Mouse (Mus musculus) liver, postnatal 0 days (tissue): ENCODE measurements around the gene Zfp169. TPM values are rescaled to one million over a fixed set of nuclear protein-coding genes. Genes with fewer than 3 reads are reported as not detected.
"Not testable (repeated sequence)": the region's sequence is repeated elsewhere in the genome, so short reads cannot be mapped to it uniquely, and the experiment has no call there.

Experiments
- ATAC-seq: fragments of 200-750 bp; cut with Nextera tagmentation; 2 replicates; pipeline ENCODE4 v1.8.0; 2017; ENCODE audit warnings: mild to moderate bottlenecking, moderate library complexity
- DNase-seq: peaks from one replicate; pipeline ENCODE4 v3.0.0-alpha.2; 2016
- H3K27ac ChIP-seq: fragments of 300-500 bp; sonication (generic); 2 replicates; pipeline ENCODE4 v1.5.1; 2014; ENCODE audit warnings: antibody characterized with exemption, moderate library complexity, mild to moderate bottlenecking, low read depth
- H3K27me3 ChIP-seq: fragments of 300-500 bp; sonication (generic); 2 replicates; pipeline ENCODE4 v1.6.1; 2014; ENCODE audit warnings: low read length, control low read depth, mixed read lengths; ENCODE audit not compliant: insufficient read depth
- H3K36me3 ChIP-seq: fragments of 300-500 bp; sonication (generic); replicated peaks from 2 replicates; pipeline ENCODE4 v1.6.1; 2014; ENCODE audit warnings: mild to moderate bottlenecking, control low read depth, low read length, moderate library complexity, mixed read lengths; ENCODE audit not compliant: insufficient read depth
- H3K4me1 ChIP-seq: fragments of 300-500 bp; sonication (generic); 2 replicates; pipeline ENCODE4 v1.6.1; 2014; ENCODE audit warnings: antibody characterized with exemption, mild to moderate bottlenecking, control low read depth; ENCODE audit not compliant: insufficient read depth
- H3K4me2 ChIP-seq: fragments of 300-500 bp; sonication (generic); 2 replicates; pipeline ENCODE4 v1.6.1; 2014; ENCODE audit warnings: low read depth, mild to moderate bottlenecking, low read length, moderate library complexity, mixed read lengths
- H3K4me3 ChIP-seq: fragments of 300-500 bp; sonication (generic); 2 replicates; pipeline ENCODE4 v1.5.1; 2014; ENCODE audit warnings: low read depth, low read length
- H3K9ac ChIP-seq: fragments of 300-500 bp; sonication (generic); replicated peaks from 2 replicates; pipeline ENCODE4 v1.6.1; 2014; ENCODE audit warnings: mild to moderate bottlenecking, moderate library complexity
- H3K9me3 ChIP-seq: fragments of 300-500 bp; sonication (generic); 2 replicates; pipeline ENCODE4 v1.6.1; 2016; ENCODE audit warnings: mild to moderate bottlenecking, control low read depth, low read length, mixed read lengths
- CTCF ChIP-seq: sonication (generic); IDR thresholded peaks from 2 replicates; pipeline ENCODE4 v1.5.1; 2016; ENCODE audit warnings: antibody characterized with exemption, low read depth
- EP300 ChIP-seq: IDR thresholded peaks from 2 replicates; pipeline ENCODE4 v1.6.1; 2016; ENCODE audit warnings: antibody characterized with exemption, low read depth, mild to moderate bottlenecking
- WGBS: fragments of 180-500 bp; shearing (Covaris S2); extraction: QIAGEN DNeasy Blood & Tissue Kit; methylation state at CpG from one replicate; pipeline ENCODE4 v1.1.7; 2014; ENCODE audit not compliant: insufficient replicate concordance; 5-methylcytosine and 5-hydroxymethylcytosine counted together
- polyA plus RNA-seq: library from polyadenylated mRNA; unstranded; fragments of >200 nt; fragmentation: Nextera tagmentation; extraction: Ambion mirVana; gene quantifications from 2 replicates; pipeline ENCODE4 v1.2.1, GENCODE M21; 2015

Zfp169 gene
- polyA plus RNA-seq, 1 experiment from 2014 or later, result 0.56 TPM

- peak; percentile 95 for TF ChIP-seq CTCF
- no peak for TF ChIP-seq EP300
- ATAC-seq (peak; percentile 67), DNase-seq (peak; percentile 56)
- Histone ChIP-seq H3K27ac (no peak overlapping the region), H3K27me3 (no peaks in the 10 kb centered on the region), H3K4me3 (no peak overlapping the region), H3K36me3 (no peaks in the 10 kb centered on the region), H3K4me2 (no peak overlapping the region), H3K4me1 (no peaks in the 10 kb centered on the region), H3K9ac (no peak overlapping the region), H3K9me3 (no peaks in the 10 kb centered on the region)
- WGBS, result 53% methylated on average over 15 of the region's 15 CpGs
Measured at GRCm38 (mm10) chr13:48528123-48528871, 15.0 kb upstream of the Zfp169 start.

DNA sequence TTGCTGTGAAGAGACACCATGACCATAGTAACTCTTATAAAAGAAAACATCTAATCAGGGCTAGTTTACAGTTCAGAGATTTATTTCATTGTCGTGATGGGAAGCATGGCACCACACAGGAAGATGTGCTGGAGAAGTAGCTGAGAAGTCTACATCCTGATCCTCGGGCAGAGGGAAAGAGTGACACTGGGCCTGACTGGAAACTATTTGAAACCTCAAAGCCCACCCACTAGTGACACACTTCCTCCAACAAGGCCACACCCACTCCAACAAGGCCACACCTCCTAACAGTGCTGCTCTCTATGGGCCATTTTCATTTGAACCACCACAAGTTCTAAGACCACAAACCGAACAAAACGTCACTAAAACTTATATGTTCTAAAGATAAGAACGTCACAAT lies 12.5 kb upstream of the Zfp169 start:
- H3K36me3 ChIP-seq, result no peaks in the 10 kb centered on the region
- H3K9ac ChIP-seq, result no peak overlapping the region
- TF ChIP-seq EP300 (no peak), CTCF (no peak)
- no peaks in the 10 kb centered on the region for H3K4me1 ChIP-seq
- ATAC-seq (no peak), DNase-seq (no peak)
- H3K27me3 ChIP-seq, result no peaks in the 10 kb centered on the region
- 58% methylated on average over 5 of the region's 5 CpGs for WGBS
- no peaks in the 10 kb centered on the region for H3K9me3 ChIP-seq
- H3K27ac ChIP-seq, result no peak overlapping the region
- H3K4me2 ChIP-seq, result no peak overlapping the region
- H3K4me3 ChIP-seq, result no peak overlapping the region

DNA sequence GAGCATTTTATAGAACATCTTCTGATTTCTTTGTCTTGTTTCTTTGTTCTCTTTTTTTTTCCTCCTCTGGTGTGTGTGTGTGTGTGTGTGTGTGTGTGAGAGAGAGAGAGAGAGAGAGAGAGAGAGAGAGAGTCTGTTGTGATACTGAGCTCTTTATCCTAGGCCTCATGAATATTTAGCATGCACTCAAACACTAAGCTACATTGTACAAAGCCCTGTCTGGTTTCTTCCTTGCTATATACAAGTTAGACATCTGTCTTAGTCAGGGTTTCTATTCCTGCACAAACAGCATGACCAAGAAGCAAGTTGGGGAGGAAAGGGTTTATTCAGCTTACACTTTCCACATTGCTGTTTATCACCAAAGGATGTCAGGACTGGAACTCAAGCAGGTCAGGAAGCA lies 5.9 kb upstream of the Zfp169 start:
- not testable (repeated sequence) for DNase-seq, H3K4me2 ChIP-seq, H3K27me3 ChIP-seq, H3K4me1 ChIP-seq, ATAC-seq, H3K9ac ChIP-seq, H3K36me3 ChIP-seq, H3K4me3 ChIP-seq, H3K27ac ChIP-seq, H3K9me3 ChIP-seq

DNA sequence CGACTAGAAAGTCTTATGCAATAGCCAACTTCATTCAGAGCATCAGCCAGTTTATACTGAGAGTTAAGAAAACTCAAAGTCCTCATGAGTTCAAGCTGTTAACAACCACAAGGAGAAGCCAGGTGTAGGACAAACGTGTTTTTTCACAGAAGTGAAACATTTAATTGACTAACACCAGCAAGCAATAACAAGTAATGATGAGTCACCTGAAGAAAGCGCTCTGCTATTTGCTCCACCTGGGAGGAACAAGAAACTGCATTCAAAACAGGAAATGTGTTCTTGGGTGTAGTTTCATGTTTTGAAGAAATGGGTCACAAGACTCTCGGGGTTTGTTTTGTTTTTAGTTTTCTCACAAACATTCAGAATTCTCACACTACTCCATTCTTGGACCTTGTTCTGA lies 2.6 kb upstream of the Zfp169 start:
- Histone ChIP-seq H3K27me3 (no peaks in the 10 kb centered on the region), H3K4me3 (no peak overlapping the region), H3K9ac (no peak overlapping the region), H3K36me3 (no peaks in the 10 kb centered on the region), H3K4me1 (peaks cover 9% of the 10 kb centered on the region), H3K9me3 (no peaks in the 10 kb centered on the region), H3K4me2 (no peak overlapping the region), H3K27ac (no peak overlapping the region)
- 64% methylated on average over 4 of the region's 4 CpGs for WGBS
- no peak for DNase-seq
- ATAC-seq, result no peak
- TF ChIP-seq EP300 (no peak), CTCF (no peak)

- Histone ChIP-seq H3K27me3 (no peaks in the 10 kb centered on the region), H3K4me1 (peaks cover 9% of the 10 kb centered on the region), H3K9me3 (peaks cover 1% of the 10 kb centered on the region; the same call in 1 of the 2 replicates), H3K9ac (no peak overlapping the region), H3K4me2 (no peak overlapping the region), H3K27ac (no peak overlapping the region), H3K4me3 (no peak overlapping the region), H3K36me3 (peaks cover 14% of the 10 kb centered on the region)
- DNase-seq, result no peak
- 81% methylated on average over 9 of the region's 9 CpGs for WGBS
- TF ChIP-seq EP300 (no peak), CTCF (no peak)
- ATAC-seq, result no peak
Measured at GRCm38 (mm10) chr13:48508661-48509060, 4.6 kb downstream of the Zfp169 start.

GRCm38 (mm10) chr13:48502422-48502821 lies 10.8 kb downstream of the Zfp169 start:
- DNase-seq, result no peak
- H3K36me3 ChIP-seq, result peaks cover 32% of the 10 kb centered on the region

GRCm38 (mm10) chr13:48498676-48499075 lies 14.6 kb downstream of the Zfp169 start:
- WGBS, result 76% methylated on average over 4 of the region's 4 CpGs
- H3K4me2 ChIP-seq, result no peak overlapping the region
- no peak overlapping the region for H3K27ac ChIP-seq
- TF ChIP-seq EP300, result no peak
- TF ChIP-seq CTCF, result no peak
- H3K4me3 ChIP-seq, result no peak overlapping the region
- H3K9me3 ChIP-seq, result peaks cover 11% of the 10 kb centered on the region
- no peaks in the 10 kb centered on the region for H3K4me1 ChIP-seq
- no peak overlapping the region for H3K9ac ChIP-seq
- ATAC-seq, result no peak
- H3K36me3 ChIP-seq, result peaks cover 33% of the 10 kb centered on the region
- no peak for DNase-seq
- H3K27me3 ChIP-seq, result no peaks in the 10 kb centered on the region

More at GRCm38 (mm10) chr13:48502422-48502821, 10.8 kb downstream of the Zfp169 start:
- no peak overlapping the region for H3K9ac ChIP-seq
- no peak for ATAC-seq
- WGBS, result 60% methylated on average over 5 of the region's 5 CpGs
- no peak overlapping the region for H3K4me2 ChIP-seq
- H3K9me3 ChIP-seq, result peaks cover 4% of the 10 kb centered on the region; the same call in 1 of the 2 replicates
- no peaks in the 10 kb centered on the region for H3K27me3 ChIP-seq
- H3K27ac ChIP-seq, result no peak overlapping the region
- no peak overlapping the region for H3K4me3 ChIP-seq
- TF ChIP-seq EP300 (no peak), CTCF (no peak)
- no peaks in the 10 kb centered on the region for H3K4me1 ChIP-seq
